Mouse (Mus musculus): ENCODE measurements at regions not wholly inside any gene's neighbourhood (a gene's known extent, or its start where the extent isn't known, plus 50 kb on each side); places are given as distances from the start of the nearest gene placed in this dataset.

DNA sequence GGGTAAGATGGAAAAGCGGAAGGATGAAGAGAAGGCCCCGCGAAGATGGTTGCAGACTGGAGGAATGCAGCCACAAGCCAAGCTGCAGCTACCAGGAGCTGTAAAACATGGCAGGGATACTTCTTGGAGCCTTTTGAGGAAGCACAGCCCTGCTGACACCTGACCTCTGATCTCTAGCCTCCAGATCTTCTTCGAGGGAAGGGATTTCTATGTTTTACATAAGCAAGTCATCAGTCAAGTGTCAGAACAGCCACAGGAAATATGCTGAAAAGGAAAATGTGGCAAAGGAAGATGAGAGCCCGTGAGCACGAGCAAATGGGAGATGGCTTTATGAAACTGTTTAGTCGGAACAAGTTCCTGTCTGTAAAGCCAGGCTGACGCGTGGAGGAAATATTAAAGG, 219.1 kb downstream of the Tshz3 start:
- ATAC-seq (replicated peaks; ENCODE audit: low FRiP score) (no peak), DNase-seq (ENCODE audit: low spot score) (no peak)
- Histone ChIP-seq H3K27ac (ENCODE audit: low read depth, low read length) (no peak overlapping the region), H3K4me3 (ENCODE audit: low read depth, low read length) (no peak overlapping the region), H3K4me2 (no peak overlapping the region), H3K27me3 (replicated peaks; ENCODE audit: control insufficient read depth, insufficient read depth, low read length) (no peaks in the 10 kb centered on the region), H3K9me3 (ENCODE audit: control insufficient read depth, low read length) (no peaks in the 10 kb centered on the region), H3K4me1 (replicated peaks; ENCODE audit: control insufficient read depth, insufficient read depth, low read length) (no peaks in the 10 kb centered on the region), H3K36me3 (ENCODE audit: control insufficient read depth, insufficient read depth, low read length) (no peaks in the 10 kb centered on the region), H3K9ac (ENCODE audit: low read depth, low read length) (no peak overlapping the region)
- WGBS: 53% methylated on average over 9 of the region's 9 CpGs

DNA sequence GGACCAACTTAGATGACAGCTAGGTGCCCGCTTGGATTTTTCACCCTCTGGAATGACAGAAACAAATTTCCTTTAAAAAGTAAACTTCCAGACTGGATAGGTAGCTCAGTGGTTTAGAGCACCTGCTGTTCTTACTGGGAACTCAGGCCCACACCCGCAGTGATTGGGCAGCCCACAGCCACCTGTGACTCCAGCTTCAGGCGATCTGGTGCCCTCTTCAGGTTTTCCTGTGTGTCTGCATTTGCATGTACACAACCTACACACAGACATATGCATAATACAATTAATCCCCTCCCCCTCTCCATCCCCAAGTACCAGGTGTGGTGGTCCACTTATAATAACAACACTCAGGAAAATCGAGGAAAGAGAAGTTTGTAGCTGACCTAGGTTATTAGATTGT, 221.5 kb downstream of the Tshz3 start:
- DNase-seq (ENCODE audit: low spot score) (no peak), ATAC-seq (replicated peaks; ENCODE audit: low FRiP score) (no peak)
- H3K9me3 ChIP-seq (ENCODE audit: control insufficient read depth, low read length): no peaks in the 10 kb centered on the region
- H3K27ac ChIP-seq (ENCODE audit: low read depth, low read length): no peak overlapping the region
- no peak overlapping the region for H3K9ac ChIP-seq (ENCODE audit: low read depth, low read length)
- H3K4me1 ChIP-seq (replicated peaks; ENCODE audit: control insufficient read depth, insufficient read depth, low read length): no peaks in the 10 kb centered on the region
- H3K4me3 ChIP-seq (ENCODE audit: low read depth, low read length): no peak overlapping the region
- 82% methylated on average over 4 of the region's 4 CpGs for WGBS
- no peak overlapping the region for H3K4me2 ChIP-seq
- no peaks in the 10 kb centered on the region for H3K27me3 ChIP-seq (replicated peaks; ENCODE audit: control insufficient read depth, insufficient read depth, low read length)
- no peaks in the 10 kb centered on the region for H3K36me3 ChIP-seq (ENCODE audit: control insufficient read depth, insufficient read depth, low read length)

DNA sequence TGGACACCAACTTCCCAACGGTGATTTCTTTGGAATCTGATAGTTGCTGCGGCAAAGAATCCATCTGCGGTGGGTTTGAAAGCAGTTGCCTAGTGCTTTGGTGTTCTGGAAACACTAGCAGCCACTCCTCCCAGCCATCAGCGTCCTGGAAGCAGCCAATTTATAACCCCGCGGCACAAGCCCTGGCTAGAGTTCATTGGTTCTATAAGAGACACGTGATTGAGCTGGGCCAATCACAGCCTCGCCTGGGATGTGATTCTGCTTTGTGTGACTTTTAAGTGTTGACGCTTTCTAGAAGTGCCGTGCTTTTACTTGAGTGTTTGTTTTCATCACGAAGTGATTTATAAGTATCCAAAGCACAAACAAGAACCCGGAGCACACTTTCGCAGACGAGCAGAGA, 223.1 kb downstream of the Tshz3 start:
- no peak overlapping the region for H3K9ac ChIP-seq (ENCODE audit: low read depth, low read length)
- no peaks in the 10 kb centered on the region for H3K36me3 ChIP-seq (ENCODE audit: control insufficient read depth, insufficient read depth, low read length)
- no peaks in the 10 kb centered on the region for H3K27me3 ChIP-seq (replicated peaks; ENCODE audit: control insufficient read depth, insufficient read depth, low read length)
- no peak overlapping the region for H3K4me2 ChIP-seq
- no peak overlapping the region for H3K4me3 ChIP-seq (ENCODE audit: low read depth, low read length)
- H3K9me3 ChIP-seq (ENCODE audit: control insufficient read depth, low read length): no peaks in the 10 kb centered on the region
- no peak for DNase-seq (ENCODE audit: low spot score)
- H3K27ac ChIP-seq (ENCODE audit: low read depth, low read length): no peak overlapping the region
- H3K4me1 ChIP-seq (replicated peaks; ENCODE audit: control insufficient read depth, insufficient read depth, low read length): no peaks in the 10 kb centered on the region
- 73% methylated on average over 14 of the region's 14 CpGs for WGBS
- no peak for ATAC-seq (replicated peaks; ENCODE audit: low FRiP score)

DNA sequence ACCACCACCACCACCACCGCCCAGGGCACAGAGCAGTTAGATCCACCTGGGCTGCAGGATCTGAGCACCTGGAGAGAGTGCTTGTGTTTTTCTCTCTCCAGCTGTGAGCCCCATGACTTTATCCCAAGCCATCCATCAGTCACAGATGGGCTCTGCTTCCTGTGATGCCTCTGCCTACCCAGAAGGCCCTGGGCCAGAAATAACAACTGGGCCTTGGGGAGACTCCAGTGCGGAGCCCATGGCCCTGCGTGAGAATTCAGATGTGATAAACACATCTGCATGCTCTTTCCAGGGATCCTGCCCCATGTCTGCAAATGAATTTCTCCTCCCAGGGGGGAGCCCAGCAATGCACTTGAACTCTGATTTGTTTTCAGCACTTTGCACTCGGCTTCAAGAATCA, 235.6 kb downstream of the Tshz3 start:
- H3K27me3 ChIP-seq (replicated peaks; ENCODE audit: control insufficient read depth, insufficient read depth, low read length): no peaks in the 10 kb centered on the region
- no peaks in the 10 kb centered on the region for H3K4me1 ChIP-seq (replicated peaks; ENCODE audit: control insufficient read depth, insufficient read depth, low read length)
- ATAC-seq (replicated peaks; ENCODE audit: low FRiP score) (no peak), DNase-seq (ENCODE audit: low spot score) (no peak)
- WGBS: 68% methylated on average over 3 of the region's 4 CpGs
- no peaks in the 10 kb centered on the region for H3K36me3 ChIP-seq (ENCODE audit: control insufficient read depth, insufficient read depth, low read length)
- H3K27ac ChIP-seq (ENCODE audit: low read depth, low read length): no peak overlapping the region
- no peak overlapping the region for H3K9ac ChIP-seq (ENCODE audit: low read depth, low read length)
- no peak overlapping the region for H3K4me3 ChIP-seq (ENCODE audit: low read depth, low read length)
- H3K9me3 ChIP-seq (ENCODE audit: control insufficient read depth, low read length): no peaks in the 10 kb centered on the region
- no peak overlapping the region for H3K4me2 ChIP-seq

DNA sequence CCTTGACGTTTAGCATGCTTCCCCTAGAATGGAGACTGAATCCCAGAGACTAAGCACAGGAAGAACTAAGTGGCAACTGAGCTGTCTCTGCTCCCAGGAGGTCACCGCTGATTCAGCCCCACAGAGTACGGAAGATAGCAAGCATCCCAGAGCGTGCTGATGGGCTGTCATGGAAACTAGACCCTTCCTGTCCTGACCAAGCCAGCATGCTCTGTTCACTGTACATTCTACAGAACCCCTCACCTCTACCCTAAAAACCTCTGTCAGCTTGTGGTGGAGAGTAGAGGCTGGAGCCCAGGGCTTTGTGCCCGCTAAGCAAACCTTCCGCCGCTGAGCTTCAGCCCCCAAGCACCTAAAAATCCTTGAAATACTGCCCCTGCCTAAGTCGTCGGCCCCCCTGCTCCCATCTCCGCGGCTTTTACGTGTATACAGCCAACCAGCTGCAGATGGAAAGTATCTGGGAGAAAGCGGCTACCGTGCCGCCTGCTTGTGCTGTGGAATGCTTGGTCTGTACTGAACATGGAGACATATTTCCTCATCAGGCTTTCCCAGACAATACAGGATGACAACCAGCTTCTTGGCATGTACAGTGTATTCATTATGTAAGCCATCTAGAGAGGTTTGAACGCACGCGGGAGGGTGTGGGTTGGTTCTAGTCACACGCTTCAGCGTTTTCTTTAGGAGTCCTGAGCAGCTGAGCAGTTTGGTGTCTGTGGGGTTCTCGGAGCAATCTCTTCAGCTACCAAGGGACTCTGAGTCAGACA, 237.1 kb downstream of the Tshz3 start:
- H3K4me1 ChIP-seq (replicated peaks; ENCODE audit: control insufficient read depth, insufficient read depth, low read length): no peaks in the 10 kb centered on the region
- H3K9me3 ChIP-seq (ENCODE audit: control insufficient read depth, low read length): no peaks in the 10 kb centered on the region
- H3K4me3 ChIP-seq (ENCODE audit: low read depth, low read length): no peak overlapping the region
- H3K9ac ChIP-seq (ENCODE audit: low read depth, low read length): no peak overlapping the region
- 75% methylated on average over 21 of the region's 21 CpGs for WGBS
- no peak overlapping the region for H3K27ac ChIP-seq (ENCODE audit: low read depth, low read length)
- DNase-seq (ENCODE audit: low spot score): no peak
- H3K36me3 ChIP-seq (ENCODE audit: control insufficient read depth, insufficient read depth, low read length): no peaks in the 10 kb centered on the region
- H3K27me3 ChIP-seq (replicated peaks; ENCODE audit: control insufficient read depth, insufficient read depth, low read length): no peaks in the 10 kb centered on the region
- ATAC-seq (replicated peaks; ENCODE audit: low FRiP score): no peak
- no peak overlapping the region for H3K4me2 ChIP-seq

DNA sequence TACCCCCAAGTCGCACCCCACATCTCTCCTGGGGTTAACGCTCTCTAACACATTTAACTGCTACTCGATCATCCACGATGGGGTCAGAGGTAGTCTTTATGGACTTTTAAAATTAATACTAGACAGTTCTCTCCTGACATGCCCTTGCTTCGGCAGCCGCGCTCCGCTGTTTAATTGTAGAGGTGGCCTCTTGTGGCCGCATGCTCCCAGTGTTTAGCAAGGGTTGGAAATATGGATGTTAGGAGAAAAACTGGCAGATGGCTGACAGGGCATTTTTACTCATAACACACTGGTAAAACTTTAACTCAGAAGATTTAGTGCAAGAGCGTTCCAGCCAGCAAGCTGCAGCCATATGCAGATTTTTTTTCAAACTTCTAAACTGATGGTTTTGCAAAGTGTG, 242.7 kb downstream of the Tshz3 start:
- Histone ChIP-seq H3K4me3 (ENCODE audit: low read depth, low read length) (no peak overlapping the region), H3K9me3 (ENCODE audit: control insufficient read depth, low read length) (no peaks in the 10 kb centered on the region), H3K27me3 (replicated peaks; ENCODE audit: control insufficient read depth, insufficient read depth, low read length) (no peaks in the 10 kb centered on the region), H3K27ac (ENCODE audit: low read depth, low read length) (no peak overlapping the region), H3K36me3 (ENCODE audit: control insufficient read depth, insufficient read depth, low read length) (no peaks in the 10 kb centered on the region), H3K4me2 (no peak overlapping the region), H3K4me1 (replicated peaks; ENCODE audit: control insufficient read depth, insufficient read depth, low read length) (no peaks in the 10 kb centered on the region), H3K9ac (ENCODE audit: low read depth, low read length) (no peak overlapping the region)
- WGBS: 83% methylated on average over 10 of the region's 10 CpGs
- DNase-seq (ENCODE audit: low spot score) (no peak), ATAC-seq (replicated peaks; ENCODE audit: low FRiP score) (no peak)

DNA sequence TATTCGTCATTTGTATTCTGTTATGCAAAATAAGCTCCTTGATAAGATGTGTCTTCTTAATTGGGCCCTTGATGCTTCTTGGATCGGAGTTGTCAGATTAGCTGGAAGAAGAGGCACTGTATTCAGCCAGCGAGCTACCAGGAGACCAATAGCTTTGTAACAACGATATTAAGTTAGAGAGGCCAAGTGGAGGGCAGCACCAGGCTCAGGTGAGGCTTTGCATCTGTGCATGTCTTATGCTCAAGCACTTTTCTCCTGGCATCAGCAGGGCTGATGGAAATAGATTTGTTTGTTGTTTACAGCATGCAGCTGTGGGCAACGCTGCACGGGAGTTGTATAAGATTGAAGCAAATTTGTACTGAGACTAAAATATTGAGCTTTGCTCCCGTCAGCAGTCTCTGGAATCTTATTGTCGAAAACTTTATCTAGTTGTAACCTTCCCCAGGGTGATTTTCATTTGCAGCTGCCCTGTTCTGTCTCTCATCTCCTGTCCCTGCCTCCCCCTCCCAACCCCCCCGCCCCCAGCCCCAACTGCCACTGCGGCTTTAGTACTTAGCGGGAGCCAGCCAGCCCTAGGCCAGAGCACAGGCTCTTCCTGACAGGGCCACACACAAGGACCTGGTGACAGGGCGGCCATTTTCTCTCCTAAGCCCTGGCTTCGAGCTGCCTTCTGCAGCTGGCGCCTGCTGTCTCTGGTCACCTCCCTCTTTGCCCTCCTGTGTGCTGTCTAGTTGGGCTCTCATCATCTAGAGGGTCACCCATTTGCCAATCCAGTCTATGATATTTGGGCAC, 247.3 kb downstream of the Tshz3 start:
- no peak overlapping the region for H3K27ac ChIP-seq (ENCODE audit: low read depth, low read length)
- DNase-seq (ENCODE audit: low spot score) (no peak), ATAC-seq (replicated peaks; ENCODE audit: low FRiP score) (no peak)
- no peaks in the 10 kb centered on the region for H3K4me1 ChIP-seq (replicated peaks; ENCODE audit: control insufficient read depth, insufficient read depth, low read length)
- no peak overlapping the region for H3K4me3 ChIP-seq (ENCODE audit: low read depth, low read length)
- 68% methylated on average over 14 of the region's 14 CpGs for WGBS
- H3K9ac ChIP-seq (ENCODE audit: low read depth, low read length): no peak overlapping the region
- H3K4me2 ChIP-seq: no peak overlapping the region
- H3K9me3 ChIP-seq (ENCODE audit: control insufficient read depth, low read length): no peaks in the 10 kb centered on the region
- no peaks in the 10 kb centered on the region for H3K36me3 ChIP-seq (ENCODE audit: control insufficient read depth, insufficient read depth, low read length)
- H3K27me3 ChIP-seq (replicated peaks; ENCODE audit: control insufficient read depth, insufficient read depth, low read length): no peaks in the 10 kb centered on the region

DNA sequence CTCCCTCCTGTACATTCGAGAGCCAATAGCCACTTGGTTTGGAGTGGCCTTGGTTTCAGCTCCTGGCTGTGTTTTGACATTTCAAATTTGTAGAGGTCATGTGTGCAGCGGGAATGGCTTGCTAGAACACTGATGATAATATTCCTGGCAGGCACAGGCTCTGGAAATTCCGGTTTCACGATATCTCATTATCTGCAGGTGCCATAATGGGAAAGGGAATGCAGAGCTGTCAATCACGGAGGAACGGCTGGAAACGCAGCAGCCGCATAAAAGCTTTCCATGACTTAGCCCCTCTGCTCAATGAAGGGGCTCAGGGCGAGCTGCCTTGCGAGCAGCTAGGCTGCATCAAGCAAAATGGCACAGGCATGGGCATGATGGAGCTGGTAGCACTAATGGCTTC, 251.6 kb downstream of the Tshz3 start:
- Histone ChIP-seq H3K9me3 (ENCODE audit: control insufficient read depth, low read length) (no peaks in the 10 kb centered on the region), H3K9ac (ENCODE audit: low read depth, low read length) (no peak overlapping the region), H3K36me3 (ENCODE audit: control insufficient read depth, insufficient read depth, low read length) (no peaks in the 10 kb centered on the region), H3K4me3 (ENCODE audit: low read depth, low read length) (no peak overlapping the region), H3K4me1 (replicated peaks; ENCODE audit: control insufficient read depth, insufficient read depth, low read length) (no peaks in the 10 kb centered on the region), H3K4me2 (no peak overlapping the region), H3K27ac (ENCODE audit: low read depth, low read length) (no peak overlapping the region), H3K27me3 (replicated peaks; ENCODE audit: control insufficient read depth, insufficient read depth, low read length) (no peaks in the 10 kb centered on the region)
- 80% methylated on average over 10 of the region's 10 CpGs for WGBS
- ATAC-seq (replicated peaks; ENCODE audit: low FRiP score): no peak
- DNase-seq (ENCODE audit: low spot score): no peak

DNA sequence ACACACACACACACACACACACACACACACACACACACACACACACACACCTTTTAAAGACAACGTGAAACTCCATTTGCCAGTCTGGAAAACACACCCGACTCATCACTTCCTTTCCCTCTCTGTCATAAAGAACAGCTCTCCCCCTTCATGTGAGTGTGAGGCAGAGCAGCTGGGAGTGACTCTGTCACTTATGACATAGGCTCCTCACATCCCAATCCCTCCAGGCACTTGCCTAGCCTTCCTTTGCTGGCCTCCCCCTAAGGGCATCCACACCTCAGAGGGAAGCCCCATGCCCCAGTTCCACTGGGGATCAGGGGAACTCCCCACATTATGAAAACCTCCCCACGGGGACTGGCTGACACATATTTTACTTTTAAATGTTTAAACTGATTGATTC, 257.5 kb downstream of the Tshz3 start:
- WGBS: 53% methylated on average over 3 of the region's 3 CpGs
- no peaks in the 10 kb centered on the region for H3K36me3 ChIP-seq (ENCODE audit: control insufficient read depth, insufficient read depth, low read length)
- no peak for ATAC-seq (replicated peaks; ENCODE audit: low FRiP score)

More for the DNA sequence above, 257.5 kb downstream of the Tshz3 start:
- H3K9me3 ChIP-seq (ENCODE audit: control insufficient read depth, low read length): no peaks in the 10 kb centered on the region
- H3K4me2 ChIP-seq: no peak overlapping the region
- no peak for DNase-seq (ENCODE audit: low spot score)
- H3K4me3 ChIP-seq (ENCODE audit: low read depth, low read length): no peak overlapping the region
- no peak overlapping the region for H3K27ac ChIP-seq (ENCODE audit: low read depth, low read length)
- H3K4me1 ChIP-seq (replicated peaks; ENCODE audit: control insufficient read depth, insufficient read depth, low read length): no peaks in the 10 kb centered on the region
- no peak overlapping the region for H3K9ac ChIP-seq (ENCODE audit: low read depth, low read length)
- no peaks in the 10 kb centered on the region for H3K27me3 ChIP-seq (replicated peaks; ENCODE audit: control insufficient read depth, insufficient read depth, low read length)

All from liver, embryonic 11.5 days (tissue).